Mouse (Mus musculus) midbrain, embryonic 12.5 days (tissue): ENCODE measurements around the gene C530008M17Rik. TPM values are rescaled to one million over a fixed set of nuclear protein-coding genes. Genes with fewer than 3 reads are reported as not detected.
A peak's percentile ranks its signal among the peaks of the same experiment; 100 is the strongest.

Source experiments
- ATAC-seq: fragments of 200-750 bp; cut with Nextera tagmentation; 2 replicates; pipeline ENCODE4 v1.8.0; 2017; ENCODE audit warnings: low read depth, moderate TSS enrichment, moderate library complexity; ENCODE audit not compliant: low FRiP score
- H3K27ac ChIP-seq: fragments of 300-500 bp; sonication (generic); replicated peaks from 2 replicates; pipeline ENCODE4 v1.5.1; 2016; ENCODE audit warnings: mild to moderate bottlenecking
- H3K27me3 ChIP-seq: fragments of 300-500 bp; sonication (generic); 2 replicates; pipeline ENCODE4 v1.6.1; 2016; ENCODE audit warnings: mild to moderate bottlenecking
- H3K36me3 ChIP-seq: fragments of 300-500 bp; sonication (generic); 2 replicates; pipeline ENCODE4 v1.6.1; 2016
- H3K4me1 ChIP-seq: fragments of 300-500 bp; sonication (generic); 2 replicates; pipeline ENCODE4 v1.6.1; 2016
- H3K4me2 ChIP-seq: fragments of 300-500 bp; sonication (generic); replicated peaks from 2 replicates; pipeline ENCODE4 v1.6.1; 2016; ENCODE audit warnings: mild to moderate bottlenecking, moderate library complexity
- H3K4me3 ChIP-seq: fragments of 300-500 bp; sonication (generic); 2 replicates; pipeline ENCODE4 v1.5.1; 2016; ENCODE audit warnings: mild to moderate bottlenecking
- H3K9ac ChIP-seq: fragments of 300-500 bp; sonication (generic); replicated peaks from 2 replicates; pipeline ENCODE4 v1.6.1; 2016; ENCODE audit warnings: mild to moderate bottlenecking, moderate library complexity
- H3K9me3 ChIP-seq: fragments of 300-500 bp; sonication (generic); 2 replicates; pipeline ENCODE4 v1.6.1; 2016; ENCODE audit warnings: mild to moderate bottlenecking
- WGBS: fragments of 180-500 bp; shearing (Covaris S2); methylation state at CpG from one replicate; pipeline ENCODE4 v1.1.7; 2016; 5-methylcytosine and 5-hydroxymethylcytosine counted together
- polyA plus RNA-seq: library from polyadenylated mRNA; unstranded; fragments of >200 nt; fragmentation: Nextera tagmentation; extraction: Ambion mirVana; gene quantifications from 2 replicates; pipeline ENCODE4 v1.2.1, GENCODE M21; 2016

C530008M17Rik gene
- polyA plus RNA-seq, 1 experiment from 2014 or later: 74.1 TPM

DNA sequence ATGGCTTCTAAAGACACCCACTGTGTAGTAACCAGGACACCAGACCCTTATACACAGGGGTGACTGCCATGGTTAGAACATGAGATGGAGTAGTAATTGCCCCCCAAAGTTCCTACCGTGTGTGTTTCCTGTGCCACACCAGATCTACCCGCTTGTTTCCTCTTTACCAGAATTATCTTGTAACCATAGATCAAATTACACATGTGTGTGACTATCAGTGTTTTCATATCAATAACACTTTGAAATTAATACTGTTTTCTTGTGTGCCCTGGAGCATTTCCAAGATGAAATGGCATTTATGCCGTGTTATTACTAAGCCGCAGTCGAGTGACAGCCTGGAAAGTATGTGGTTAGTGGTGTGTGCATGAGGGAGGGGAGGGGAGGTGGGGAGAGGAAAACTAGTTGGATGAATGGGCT is 33.9 kb downstream of the C530008M17Rik start:
- H3K36me3 ChIP-seq: peaks cover 7% of the 10 kb centered on the region; the same call in 1 of the 2 replicates
- WGBS: 85% methylated on average over 5 of the region's 5 CpGs
- no peaks in the 10 kb centered on the region for H3K9me3 ChIP-seq
- H3K4me2 ChIP-seq: no peak overlapping the region
- no peak for ATAC-seq
- no peaks in the 10 kb centered on the region; the same call in 1 of the 2 replicates for H3K4me1 ChIP-seq
- H3K27ac ChIP-seq: no peak overlapping the region
- H3K27me3 ChIP-seq: no peaks in the 10 kb centered on the region
- H3K9ac ChIP-seq: no peak overlapping the region
- H3K4me3 ChIP-seq: no peak overlapping the region

DNA sequence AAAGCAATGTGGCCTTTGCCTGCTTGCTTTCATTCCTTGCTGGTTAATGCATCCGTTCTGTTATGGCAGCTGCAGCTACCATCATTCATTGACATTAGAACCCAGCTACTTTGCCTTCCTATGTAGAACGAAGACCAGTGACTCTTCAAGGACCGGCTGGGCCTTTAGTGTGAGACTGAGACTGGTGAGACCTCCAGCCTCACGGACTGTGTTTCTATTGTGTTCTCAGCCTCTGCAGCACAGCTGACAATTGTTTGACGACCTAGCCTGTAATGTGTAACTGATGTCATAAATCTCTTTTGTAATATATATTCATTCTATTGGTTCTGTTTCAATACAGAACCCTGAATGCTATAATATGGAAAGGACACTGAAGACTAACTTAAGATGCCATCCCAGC is 34.9 kb downstream of the C530008M17Rik start:
- no peaks in the 10 kb centered on the region for H3K9me3 ChIP-seq
- no peak overlapping the region for H3K4me3 ChIP-seq
- no peaks in the 10 kb centered on the region for H3K27me3 ChIP-seq
- H3K9ac ChIP-seq: no peak overlapping the region
- H3K4me2 ChIP-seq: no peak overlapping the region
- 88% methylated on average over 5 of the region's 5 CpGs for WGBS
- peaks cover 10% of the 10 kb centered on the region; the same call in 1 of the 2 replicates for H3K36me3 ChIP-seq
- ATAC-seq: no peak
- no peaks in the 10 kb centered on the region; the same call in 1 of the 2 replicates for H3K4me1 ChIP-seq
- no peak overlapping the region for H3K27ac ChIP-seq

DNA sequence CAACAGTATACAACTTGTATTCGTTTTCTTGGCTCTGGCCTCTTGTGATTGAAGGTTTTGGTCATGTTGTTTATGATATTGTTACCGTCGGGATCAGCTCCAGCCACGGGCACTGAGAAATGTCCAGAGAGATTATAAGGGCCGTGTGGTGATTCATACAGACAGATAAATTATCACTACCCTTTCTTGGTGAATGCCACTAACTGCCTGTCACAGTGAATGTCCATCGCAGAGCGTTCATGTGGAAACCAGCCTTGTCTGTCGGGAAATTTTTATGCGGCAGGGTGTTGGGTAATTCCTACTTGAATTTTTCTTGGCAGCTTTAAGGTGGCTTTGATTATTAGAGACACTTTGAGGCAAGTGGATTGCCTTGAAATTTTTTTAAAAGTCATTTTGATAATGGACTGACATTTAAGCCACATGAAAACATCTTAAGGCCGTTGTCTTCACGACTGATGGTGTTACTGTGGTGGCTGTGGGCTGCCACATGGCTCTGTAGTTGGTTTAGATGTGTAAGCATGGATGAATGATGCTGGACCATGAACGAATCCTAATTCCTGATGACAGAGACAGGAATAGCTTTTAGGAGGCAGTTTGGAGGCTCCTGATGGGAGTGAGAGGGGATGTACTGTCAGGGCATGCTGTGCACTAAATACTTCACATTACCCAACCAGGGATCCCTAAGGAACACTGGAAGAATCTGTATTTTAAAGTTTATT is 35.6 kb downstream of the C530008M17Rik start:
- no peak for ATAC-seq
- Histone ChIP-seq H3K4me2 (no peak overlapping the region), H3K4me3 (no peak overlapping the region), H3K9ac (no peak overlapping the region), H3K36me3 (peaks cover 10% of the 10 kb centered on the region; the same call in 1 of the 2 replicates), H3K27ac (no peak overlapping the region), H3K27me3 (no peaks in the 10 kb centered on the region), H3K9me3 (no peaks in the 10 kb centered on the region), H3K4me1 (no peaks in the 10 kb centered on the region; the same call in 1 of the 2 replicates)
- WGBS: 80% methylated on average over 12 of the region's 12 CpGs

DNA sequence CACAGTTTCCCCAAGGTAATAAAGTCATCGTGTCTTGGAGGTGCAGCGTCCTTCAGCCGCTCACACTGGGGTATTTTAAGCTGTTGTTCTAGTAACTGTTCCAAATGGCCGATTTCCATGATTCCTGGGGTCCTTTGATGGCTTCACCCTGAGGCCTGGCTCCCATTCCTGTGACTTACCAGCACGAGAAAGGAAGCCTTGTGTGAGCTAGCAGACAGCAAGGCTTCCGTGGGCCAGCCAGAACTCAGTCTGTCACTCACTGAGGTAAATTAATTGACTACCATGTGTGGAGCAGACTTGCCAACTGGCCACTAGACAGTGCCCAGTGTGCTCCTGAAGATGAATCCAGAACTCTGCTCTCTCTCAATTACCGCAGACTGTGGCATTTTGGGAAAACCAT is 41.2 kb downstream of the C530008M17Rik start:
- H3K4me2 ChIP-seq: no peak overlapping the region
- WGBS: 64% methylated on average over 7 of the region's 7 CpGs
- no peaks in the 10 kb centered on the region for H3K27me3 ChIP-seq
- H3K27ac ChIP-seq: peak overlapping the region; percentile 47; the same call in 1 of the 2 replicates
- no peaks in the 10 kb centered on the region for H3K9me3 ChIP-seq
- H3K4me3 ChIP-seq: no peak overlapping the region
- peaks cover 37% of the 10 kb centered on the region for H3K4me1 ChIP-seq
- H3K9ac ChIP-seq: no peak overlapping the region
- 0 out of 2 replicates have a peak, but pooled peaks cover 3% of the 10 kb centered on the region for H3K36me3 ChIP-seq
- ATAC-seq: no peak

DNA sequence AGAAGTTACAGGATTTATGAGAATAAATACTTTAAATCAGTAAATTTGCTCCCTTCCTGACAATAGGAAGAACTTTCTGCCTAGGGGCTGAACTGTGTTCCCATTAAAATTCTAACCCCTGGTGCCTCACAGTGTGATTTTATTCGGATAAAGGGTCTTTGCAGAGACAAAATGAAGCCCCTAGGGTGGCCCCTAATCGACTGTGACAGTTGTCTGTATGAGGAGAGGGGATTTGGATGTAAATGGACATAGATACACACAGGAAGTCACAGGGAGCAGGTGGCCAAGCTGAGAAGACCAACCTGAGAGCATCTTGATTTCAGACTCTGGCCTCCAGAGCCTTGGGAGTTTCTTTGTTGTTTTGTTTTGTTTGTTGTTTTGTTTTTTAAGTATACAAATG is 41.9 kb downstream of the C530008M17Rik start:
- H3K36me3 ChIP-seq: 0 out of 2 replicates have a peak, but pooled peaks cover 3% of the 10 kb centered on the region
- 2% methylated on average over 2 of the region's 2 CpGs for WGBS
- H3K4me3 ChIP-seq: no peak overlapping the region
- no peak overlapping the region for H3K4me2 ChIP-seq
- no peaks in the 10 kb centered on the region for H3K27me3 ChIP-seq
- no peak overlapping the region for H3K27ac ChIP-seq
- peak; percentile 61 for ATAC-seq
- no peak overlapping the region for H3K9ac ChIP-seq
- H3K4me1 ChIP-seq: peaks cover 43% of the 10 kb centered on the region
- H3K9me3 ChIP-seq: no peaks in the 10 kb centered on the region

DNA sequence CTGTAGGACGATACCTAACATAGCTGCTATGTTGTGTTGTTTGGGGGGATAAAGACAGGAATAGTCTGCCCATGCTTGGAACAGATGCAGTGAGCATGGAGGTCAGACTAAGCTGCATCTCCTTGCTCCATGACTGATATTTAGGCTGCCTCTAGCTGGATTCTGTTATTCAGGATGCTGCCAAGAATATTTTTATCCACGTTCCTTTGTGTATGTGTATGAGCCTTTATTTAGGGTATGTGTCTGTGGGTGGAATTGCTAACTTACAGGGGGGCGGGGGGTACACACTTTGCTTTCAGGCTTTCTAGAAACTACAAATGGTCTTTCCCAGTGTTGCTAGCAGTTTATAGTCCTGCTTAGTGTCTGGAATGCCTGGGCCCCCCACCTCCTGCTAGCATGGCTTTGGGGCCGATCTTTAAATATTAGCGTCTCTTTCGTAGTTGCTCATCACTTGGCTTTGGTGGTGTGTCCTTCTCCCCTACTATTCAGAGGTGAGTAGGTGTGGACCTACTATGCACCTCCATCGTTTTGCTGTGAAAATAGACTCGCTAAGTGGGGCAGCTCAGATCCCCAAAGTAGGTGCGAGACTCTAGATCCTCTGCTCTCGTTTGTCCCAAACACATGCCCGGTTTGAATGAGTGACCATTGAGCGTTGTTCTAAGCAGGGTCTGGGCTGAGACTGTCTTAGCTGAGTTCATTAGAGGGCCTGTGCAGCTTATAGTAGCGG is 45.0 kb downstream of the C530008M17Rik start:
- ATAC-seq: no peak
- Histone ChIP-seq H3K9me3 (no peaks in the 10 kb centered on the region), H3K4me2 (no peak overlapping the region), H3K36me3 (no peaks in the 10 kb centered on the region), H3K27ac (0 out of 2 replicates have a peak overlapping the region, but pooled peaks have one; percentile 11), H3K27me3 (no peaks in the 10 kb centered on the region), H3K4me3 (no peak overlapping the region), H3K9ac (no peak overlapping the region), H3K4me1 (peaks cover 44% of the 10 kb centered on the region)
- 78% methylated on average over 13 of the region's 13 CpGs for WGBS

DNA sequence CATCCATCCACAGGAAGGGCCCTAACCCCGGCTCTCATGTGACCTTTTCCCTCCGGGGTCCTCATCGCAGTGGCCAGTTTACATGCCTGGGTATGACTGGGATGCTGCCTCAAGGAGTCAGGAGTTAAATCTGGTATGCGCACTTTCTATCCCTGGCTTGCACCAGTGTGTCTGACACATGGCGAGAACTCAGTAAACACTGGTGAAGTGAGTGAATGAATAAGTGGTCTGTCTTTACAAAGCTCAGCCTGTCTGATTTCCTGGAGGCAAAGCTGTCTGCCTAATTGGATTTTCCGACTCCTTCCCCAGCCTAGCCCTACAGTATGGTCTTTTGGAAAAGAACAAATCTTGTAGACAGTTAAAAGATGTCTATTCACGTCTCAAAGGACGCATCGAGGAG is 45.8 kb downstream of the C530008M17Rik start:
- no peak overlapping the region for H3K9ac ChIP-seq
- H3K27ac ChIP-seq: peak overlapping the region; percentile 11; the same call in 1 of the 2 replicates
- H3K4me3 ChIP-seq: no peak overlapping the region
- WGBS: 36% methylated on average over 9 of the region's 9 CpGs
- no peaks in the 10 kb centered on the region for H3K36me3 ChIP-seq
- peaks cover 44% of the 10 kb centered on the region for H3K4me1 ChIP-seq
- peak; percentile 31; the same call in 1 of the 2 replicates for ATAC-seq
- H3K4me2 ChIP-seq: peak overlapping the region; percentile 17; the same call in 1 of the 2 replicates
- H3K9me3 ChIP-seq: no peaks in the 10 kb centered on the region
- H3K27me3 ChIP-seq: no peaks in the 10 kb centered on the region

DNA sequence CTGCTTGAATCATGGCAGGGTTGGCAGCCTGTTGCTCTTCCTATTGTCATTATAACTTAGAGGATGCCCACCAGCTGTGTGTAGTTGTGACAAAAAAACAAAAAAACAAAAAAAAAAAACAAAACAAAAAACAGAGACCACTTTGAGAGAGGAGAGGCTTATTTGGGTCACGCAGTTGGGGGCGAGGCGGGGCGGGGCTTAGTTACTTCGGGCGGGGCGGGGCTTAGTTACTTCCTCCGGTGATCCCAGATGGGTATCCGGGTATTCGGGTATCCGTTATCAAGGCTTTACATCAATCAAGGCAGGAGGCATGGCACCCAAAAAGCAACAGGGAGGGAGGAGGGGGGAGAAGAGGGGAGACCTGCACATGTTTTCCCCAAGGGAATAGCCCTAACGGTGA is 46.3 kb downstream of the C530008M17Rik start:
- Histone ChIP-seq H3K4me3 (no peak overlapping the region), H3K27me3 (no peaks in the 10 kb centered on the region), H3K36me3 (no peaks in the 10 kb centered on the region), H3K4me2 (peak overlapping the region; percentile 17; the same call in 1 of the 2 replicates), H3K27ac (peak overlapping the region; percentile 11; the same call in 1 of the 2 replicates), H3K4me1 (peaks cover 40% of the 10 kb centered on the region), H3K9me3 (no peaks in the 10 kb centered on the region), H3K9ac (no peak overlapping the region)
- no peak for ATAC-seq
- WGBS: 20% methylated on average over 12 of the region's 12 CpGs

DNA sequence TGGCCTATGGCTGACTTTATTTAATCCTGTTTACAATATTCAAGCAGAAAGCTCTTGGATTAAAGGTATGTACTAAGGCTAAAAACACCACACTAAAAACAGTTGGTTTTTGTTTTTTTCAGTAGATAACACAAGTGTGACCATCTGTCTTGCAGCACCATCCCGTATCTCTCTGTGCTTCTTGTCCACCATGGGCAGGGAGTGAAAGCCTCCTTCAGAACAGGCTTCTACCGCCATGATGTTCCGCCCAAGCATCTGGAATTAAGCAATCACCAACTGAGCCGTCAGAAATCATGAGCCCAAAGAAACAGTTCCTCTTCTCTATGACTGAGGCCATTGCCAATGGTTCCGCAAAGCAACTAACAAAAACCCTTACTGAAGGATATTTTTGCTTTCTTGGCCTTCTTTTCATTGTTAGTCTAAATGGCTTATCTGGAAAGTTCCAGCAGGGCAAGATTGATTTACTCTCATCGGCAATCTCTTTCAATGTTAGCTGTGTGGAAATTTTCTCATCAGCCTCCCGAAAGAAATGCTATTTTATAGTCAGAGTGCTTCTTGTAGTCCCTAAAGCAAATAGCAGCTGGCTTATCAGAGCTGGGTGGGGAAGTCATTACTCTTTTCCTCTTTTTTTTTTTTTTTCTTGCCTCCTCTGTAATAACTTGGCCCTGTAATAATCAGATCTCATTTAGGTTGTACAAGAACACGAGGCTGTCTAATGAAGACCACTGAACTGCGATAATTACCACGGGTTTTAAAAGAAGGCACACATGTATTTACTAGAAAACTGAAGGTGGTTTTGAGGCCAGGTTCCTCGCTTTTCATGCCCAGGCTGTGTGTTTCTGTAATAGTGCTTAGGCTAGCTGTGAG is 49.2 kb downstream of the C530008M17Rik start:
- ATAC-seq: no peak
- H3K9me3 ChIP-seq: no peaks in the 10 kb centered on the region
- peak overlapping the region; percentile 54 for H3K27ac ChIP-seq
- H3K4me2 ChIP-seq: no peak overlapping the region
- no peak overlapping the region for H3K9ac ChIP-seq
- peaks cover 26% of the 10 kb centered on the region for H3K4me1 ChIP-seq
- 81% methylated on average over 11 of the region's 11 CpGs for WGBS
- H3K27me3 ChIP-seq: no peaks in the 10 kb centered on the region
- H3K36me3 ChIP-seq: no peaks in the 10 kb centered on the region
- H3K4me3 ChIP-seq: no peak overlapping the region

DNA sequence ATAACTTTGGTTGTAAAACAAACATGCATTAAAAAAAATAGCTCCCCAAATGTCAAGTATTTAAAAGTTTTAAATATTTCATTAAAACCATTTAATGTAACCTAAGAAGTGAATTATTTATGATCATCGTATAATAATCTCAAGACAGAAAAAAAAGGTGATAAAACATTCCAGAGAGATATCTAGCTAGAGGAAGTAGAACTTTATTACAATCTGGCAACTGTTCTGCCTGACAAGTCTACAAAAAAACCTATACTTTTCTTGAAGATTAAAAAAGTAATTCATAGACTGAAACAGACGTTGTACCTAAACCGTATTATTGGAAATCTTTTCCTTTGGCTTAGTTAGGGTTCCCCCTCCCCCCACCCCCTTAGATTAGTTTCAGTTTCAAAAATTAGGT is 50.8 kb downstream of the C530008M17Rik start:
- 95% methylated on average over 3 of the region's 3 CpGs for WGBS
- no peak for ATAC-seq
- H3K9me3 ChIP-seq: no peaks in the 10 kb centered on the region

DNA sequence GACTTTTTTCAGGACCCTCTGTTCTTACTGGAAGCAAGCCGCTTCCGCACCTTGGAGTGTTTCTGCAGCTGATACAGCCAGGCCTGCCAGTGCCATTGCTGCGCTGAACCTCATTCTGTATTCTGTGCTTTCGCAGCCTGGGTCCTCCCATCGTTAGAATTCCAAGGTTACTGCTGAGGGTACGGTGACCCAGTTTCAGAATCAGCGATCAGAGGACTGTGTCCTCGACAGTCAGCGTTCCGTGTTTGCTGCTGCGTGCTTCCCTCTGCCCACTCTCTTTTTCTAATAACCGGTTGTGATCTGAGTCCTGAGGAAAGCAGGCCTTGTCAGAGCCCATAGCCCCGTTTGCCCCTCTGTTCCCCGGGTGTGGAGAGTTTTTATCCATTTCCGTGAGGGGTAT is 51.7 kb downstream of the C530008M17Rik start:
- H3K27me3 ChIP-seq: no peaks in the 10 kb centered on the region
- no peak overlapping the region for H3K4me2 ChIP-seq
- no peak for ATAC-seq
- H3K9ac ChIP-seq: no peak overlapping the region
- H3K36me3 ChIP-seq: no peaks in the 10 kb centered on the region
- no peaks in the 10 kb centered on the region for H3K9me3 ChIP-seq
- no peak overlapping the region for H3K4me3 ChIP-seq
- 83% methylated on average over 15 of the region's 15 CpGs for WGBS
- peaks cover 2% of the 10 kb centered on the region for H3K4me1 ChIP-seq
- H3K27ac ChIP-seq: no peak overlapping the region

More for the DNA sequence above, 50.8 kb downstream of the C530008M17Rik start:
- no peak overlapping the region for H3K4me2 ChIP-seq
- no peaks in the 10 kb centered on the region for H3K36me3 ChIP-seq
- no peaks in the 10 kb centered on the region for H3K27me3 ChIP-seq
- no peak overlapping the region for H3K27ac ChIP-seq
- peaks cover 12% of the 10 kb centered on the region for H3K4me1 ChIP-seq
- no peak overlapping the region for H3K4me3 ChIP-seq
- H3K9ac ChIP-seq: no peak overlapping the region
